ENCODE assay signal across 14 mouse cellular contexts in genomic region chr6:30635361-30635862, GRCm38 (mm10). TPM values are rescaled to one million over a fixed set of nuclear protein-coding genes. Genes with fewer than 3 reads are reported as not detected.
DNase-seq lines count a peak whose midpoint lies in the region; ATAC-seq lines count a peak whose summit lies in the region.
"Had no signal": no experiment of that assay in that cellular context is flagged by ENCODE, and none has a peak within 500 bp of the region (broad histone marks: within the 10 kb centered on the region; RNA-seq: fewer than 3 reads in every experiment).

No protein-coding gene starts in this region.

- no peak overlapping the region for H3K4me2 ChIP-seq in forebrain, embryonic 11.5 days (ENCODE audit: low read depth, low read length, severe bottlenecking)
- no peak overlapping the region for H3K4me2 ChIP-seq in kidney, embryonic 16.5 days (replicated peaks; ENCODE audit: low read depth, low read length)

- peaks cover 12% of the 10 kb centered on the region for H3K9me3 ChIP-seq in forebrain, embryonic 10.5 days
- H3K9me3 ChIP-seq in forebrain, embryonic 11.5 days (ENCODE audit: control insufficient read depth, low read length): no peaks in the 10 kb centered on the region
- H3K9me3 ChIP-seq in kidney, embryonic 16.5 days (ENCODE audit: low read length): no peaks in the 10 kb centered on the region
- no peaks in the 10 kb centered on the region for H3K9me3 ChIP-seq in limb, embryonic 10.5 days (replicated peaks)

- no peak overlapping the region for H3K9ac ChIP-seq in forebrain, embryonic 11.5 days (ENCODE audit: low read length)
- H3K9ac ChIP-seq in kidney, embryonic 16.5 days (replicated peaks; ENCODE audit: low read length): no peak overlapping the region; the same call in 1 of the 2 replicates

- ATAC-seq in forebrain, embryonic 11.5 days (replicated peaks; ENCODE audit: low FRiP score): no peak
- no peak for ATAC-seq in kidney, embryonic 16.5 days (ENCODE audit: low FRiP score, low TSS enrichment)

- 43% methylated on average over 8 of the region's 8 CpGs for WGBS in forebrain, embryonic 10.5 days
- WGBS in forebrain, embryonic 11.5 days: 58% methylated on average over 8 of the region's 8 CpGs
- 18% methylated on average over 8 of the region's 8 CpGs for WGBS in kidney, embryonic 16.5 days
- WGBS in limb, embryonic 10.5 days: 35% methylated on average over 8 of the region's 8 CpGs

- H3K27me3 ChIP-seq in forebrain, embryonic 10.5 days (ENCODE audit: poor library complexity, severe bottlenecking): no peaks in the 10 kb centered on the region
- no peaks in the 10 kb centered on the region for H3K27me3 ChIP-seq in forebrain, embryonic 11.5 days (ENCODE audit: control insufficient read depth, insufficient read depth, low read length)
- H3K27me3 ChIP-seq in kidney, embryonic 16.5 days (ENCODE audit: insufficient read depth, low read length): no peaks in the 10 kb centered on the region
- H3K27me3 ChIP-seq in limb, embryonic 10.5 days (ENCODE audit: low read depth, poor library complexity, severe bottlenecking): no peaks in the 10 kb centered on the region

- H3K4me3 ChIP-seq in forebrain, embryonic 10.5 days: no peak overlapping the region
- H3K4me3 ChIP-seq in forebrain, embryonic 11.5 days (ENCODE audit: low read depth, low read length): no peak overlapping the region
- no peak overlapping the region for H3K4me3 ChIP-seq in kidney, embryonic 16.5 days (ENCODE audit: low read length)
- H3K4me3 ChIP-seq in limb, embryonic 10.5 days: no peak overlapping the region
- H3K4me3 ChIP-seq: gastrocnemius, adult 2 months had no signal

- H3K36me3 ChIP-seq in forebrain, embryonic 10.5 days (replicated peaks): peaks cover 3% of the 10 kb centered on the region; the same call in 1 of the 2 replicates
- no peaks in the 10 kb centered on the region for H3K36me3 ChIP-seq in forebrain, embryonic 11.5 days (ENCODE audit: control insufficient read depth, insufficient read depth, low read length)
- no peaks in the 10 kb centered on the region for H3K36me3 ChIP-seq in kidney, embryonic 16.5 days (ENCODE audit: insufficient read depth, low read length)
- 0 out of 2 replicates have a peak, but pooled peaks cover 3% of the 10 kb centered on the region for H3K36me3 ChIP-seq in limb, embryonic 10.5 days

- peak overlapping the region; percentile 89 for H3K27ac ChIP-seq in forebrain, embryonic 10.5 days
- no peak overlapping the region for H3K27ac ChIP-seq in forebrain, embryonic 11.5 days (ENCODE audit: low read depth, low read length)
- peak overlapping the region; percentile 93 for H3K27ac ChIP-seq in kidney, embryonic 16.5 days (ENCODE audit: low read length)
- peak overlapping the region; percentile 90 for H3K27ac ChIP-seq in limb, embryonic 10.5 days
- H3K27ac ChIP-seq: gastrocnemius, adult 2 months; macrophage had no signal

- H3K4me1 ChIP-seq in forebrain, embryonic 10.5 days: peaks cover 50% of the 10 kb centered on the region
- peaks cover 2% of the 10 kb centered on the region; the same call in 1 of the 2 replicates for H3K4me1 ChIP-seq in forebrain, embryonic 11.5 days (replicated peaks; ENCODE audit: control insufficient read depth, insufficient read depth, low read length)
- peaks cover 22% of the 10 kb centered on the region for H3K4me1 ChIP-seq in kidney, embryonic 16.5 days (ENCODE audit: insufficient read depth, low read length)
- H3K4me1 ChIP-seq in limb, embryonic 10.5 days: peaks cover 62% of the 10 kb centered on the region

- DNase-seq in forebrain, embryonic 10.5 days (ENCODE audit: extremely low spot score, low spot score): no peak
- no peak for DNase-seq in forebrain, embryonic 11.5 days (ENCODE audit: low spot score)
- no peak for DNase-seq in kidney, postnatal 36 days
- DNase-seq in NIH3T3 (ENCODE audit: low read depth): peak; percentile 17
- DNase-seq in limb, embryonic 10.5 days (ENCODE audit: low spot score): no peak
- DNase-seq in layer of hippocampus, postnatal 36 days: no peak
- DNase-seq in adrenal gland, postnatal 10 days: no peak
- DNase-seq: adrenal gland, adult 2 months; gastrocnemius, adult 2 months; kidney, adult 11 months; thymus, postnatal 4 days had no signal

RNA-seq across cellular contexts. Expression of gene Cpa1, which starts 3.6 kb away (rescaled TPM):
- polyA plus RNA-seq in forebrain, embryonic 10.5 days (2016; fragmentation: Nextera tagmentation; extraction: Ambion mirVana): 0.21 TPM in 1 of 2 replicates, not detected in the other
- 0.16 TPM in 1 of 2 replicates, not detected in the other for polyA plus RNA-seq in forebrain, embryonic 11.5 days (2014; fragmentation: Nextera tagmentation; extraction: Ambion mirVana)
- 1.8 and 2.4 TPM in 2 replicates for polyA plus RNA-seq in kidney, embryonic 16.5 days (2015; fragmentation: Nextera tagmentation; extraction: Ambion mirVana)
- 0.38 TPM in 2 replicates for polyA plus RNA-seq in limb, embryonic 10.5 days (2016; fragmentation: Nextera tagmentation; extraction: Ambion mirVana)
- total RNA-seq in layer of hippocampus, postnatal 36 days (2021): not detected
- total RNA-seq in adrenal gland, postnatal 10 days (2021): under 1 TPM in 1 of 2 experiments, not detected in 1; 0.36 TPM
- total RNA-seq: adrenal gland, adult 2 months; gastrocnemius, adult 2 months; left cerebral cortex, adult 18-20 months had no signal
- polyA plus RNA-seq: adrenal gland, adult 2 months; macrophage had no signal

RNA-seq across cellular contexts. Expression of gene Cpa5, which starts 24.6 kb away (rescaled TPM):
- polyA plus RNA-seq in forebrain, embryonic 10.5 days (2016; fragmentation: Nextera tagmentation; extraction: Ambion mirVana): 0.51 and 0.84 TPM in 2 replicates
- polyA plus RNA-seq in forebrain, embryonic 11.5 days (2014; fragmentation: Nextera tagmentation; extraction: Ambion mirVana): 0.15 and 0.72 TPM in 2 replicates
- 0.64 and 0.66 TPM in 2 replicates for polyA plus RNA-seq in kidney, embryonic 16.5 days (2015; fragmentation: Nextera tagmentation; extraction: Ambion mirVana)
- polyA plus RNA-seq in limb, embryonic 10.5 days (2016; fragmentation: Nextera tagmentation; extraction: Ambion mirVana): 0.23 and 0.35 TPM in 2 replicates
- not detected for total RNA-seq in layer of hippocampus, postnatal 36 days (2021)
- total RNA-seq in adrenal gland, postnatal 10 days (2021): not detected
- total RNA-seq: adrenal gland, adult 2 months; gastrocnemius, adult 2 months; left cerebral cortex, adult 18-20 months had no signal
- polyA plus RNA-seq: adrenal gland, adult 2 months; macrophage had no signal

RNA-seq across cellular contexts. Expression of gene Cep41, which starts 58.1 kb away (rescaled TPM):
- 15.9 and 22.1 TPM in 2 replicates for polyA plus RNA-seq in forebrain, embryonic 10.5 days (2016; fragmentation: Nextera tagmentation; extraction: Ambion mirVana)
- 21.6 and 24.1 TPM in 2 replicates for polyA plus RNA-seq in forebrain, embryonic 11.5 days (2014; fragmentation: Nextera tagmentation; extraction: Ambion mirVana)
- polyA plus RNA-seq in kidney, embryonic 16.5 days (2015; fragmentation: Nextera tagmentation; extraction: Ambion mirVana): 20.6 and 21.6 TPM in 2 replicates
- 28.8 and 33.1 TPM in 2 replicates for polyA plus RNA-seq in limb, embryonic 10.5 days (2016; fragmentation: Nextera tagmentation; extraction: Ambion mirVana)
- total RNA-seq in layer of hippocampus, postnatal 36 days (2021): 1 to 10 TPM; 6.7 to 6.8 TPM
- total RNA-seq in adrenal gland, postnatal 10 days (2021): 1 to 10 TPM; 6.7 to 9.1 TPM
